Mouse (Mus musculus): ENCODE results near the gene Hoxb1.

Gene Hoxb1

GRCm38 (mm10) chr11:96334002-96334364, 31.6 kb upstream of the Hoxb1 start:
- no peak for DNase-seq (ENCODE audit: low spot score in 2 of 2)

- DNase-seq (ENCODE audit: low spot score in 2 of 2) = no peak
Observed at GRCm38 (mm10) chr11:96334998-96335397, 30.6 kb upstream of the Hoxb1 start.

- DNase-seq (ENCODE audit: low spot score in 2 of 2) = no peak
Observed at GRCm38 (mm10) chr11:96336597-96336996, 29.0 kb upstream of the Hoxb1 start.

- DNase-seq (ENCODE audit: low spot score in 2 of 2) = no peak
Observed at GRCm38 (mm10) chr11:96337026-96337425, 28.5 kb upstream of the Hoxb1 start.

- DNase-seq (ENCODE audit: low spot score in 2 of 2) = no peak
Observed at GRCm38 (mm10) chr11:96338957-96339855, 26.3 kb upstream of the Hoxb1 start.

- DNase-seq (ENCODE audit: low spot score in 2 of 2) = no peak
Observed at GRCm38 (mm10) chr11:96340698-96341365, 24.7 kb upstream of the Hoxb1 start.

- no peak for DNase-seq (ENCODE audit: low spot score in 2 of 2)
Observed at GRCm38 (mm10) chr11:96341701-96342575, 23.6 kb upstream of the Hoxb1 start.

GRCm38 (mm10) chr11:96342576-96342930, 23.0 kb upstream of the Hoxb1 start:
- no peak for DNase-seq (ENCODE audit: low spot score in 2 of 2)

- DNase-seq (ENCODE audit: low spot score in 2 of 2) = no peak
Observed at GRCm38 (mm10) chr11:96343206-96343745, 22.3 kb upstream of the Hoxb1 start.

- no peak for DNase-seq (ENCODE audit: low spot score in 2 of 2)
Observed at GRCm38 (mm10) chr11:96344061-96344877, 21.3 kb upstream of the Hoxb1 start.

GRCm38 (mm10) chr11:96344878-96345159, 20.7 kb upstream of the Hoxb1 start:
- no peak for DNase-seq (ENCODE audit: low spot score in 2 of 2)

- no peak for DNase-seq (ENCODE audit: low spot score in 2 of 2)
Observed at GRCm38 (mm10) chr11:96345220-96345892, 20.2 kb upstream of the Hoxb1 start.

GRCm38 (mm10) chr11:96345893-96346806, 19.4 kb upstream of the Hoxb1 start:
- no peak for DNase-seq (ENCODE audit: low spot score in 2 of 2)

GRCm38 (mm10) chr11:96346916-96347520, 18.5 kb upstream of the Hoxb1 start:
- DNase-seq (ENCODE audit: low spot score in 2 of 2) = no peak

- no peak for DNase-seq (ENCODE audit: low spot score in 2 of 2)
Observed at GRCm38 (mm10) chr11:96347717-96348116, 17.8 kb upstream of the Hoxb1 start.

GRCm38 (mm10) chr11:96348141-96348928, 17.2 kb upstream of the Hoxb1 start:
- DNase-seq (ENCODE audit: low spot score in 2 of 2) = no peak

- DNase-seq (ENCODE audit: low spot score in 2 of 2) = no peak
Observed at GRCm38 (mm10) chr11:96348988-96349387, 16.6 kb upstream of the Hoxb1 start.

Measured in spleen, postnatal 4 days (tissue).